Mouse (Mus musculus): Measurements from ENCODE around the gene Dock3. TPM values are rescaled to one million over a fixed set of nuclear protein-coding genes. Genes with fewer than 3 reads are reported as not detected.

The Dock3 gene
- polyA plus RNA-seq, 1 experiment from 2014 or later, result 0.64 TPM

DNA sequence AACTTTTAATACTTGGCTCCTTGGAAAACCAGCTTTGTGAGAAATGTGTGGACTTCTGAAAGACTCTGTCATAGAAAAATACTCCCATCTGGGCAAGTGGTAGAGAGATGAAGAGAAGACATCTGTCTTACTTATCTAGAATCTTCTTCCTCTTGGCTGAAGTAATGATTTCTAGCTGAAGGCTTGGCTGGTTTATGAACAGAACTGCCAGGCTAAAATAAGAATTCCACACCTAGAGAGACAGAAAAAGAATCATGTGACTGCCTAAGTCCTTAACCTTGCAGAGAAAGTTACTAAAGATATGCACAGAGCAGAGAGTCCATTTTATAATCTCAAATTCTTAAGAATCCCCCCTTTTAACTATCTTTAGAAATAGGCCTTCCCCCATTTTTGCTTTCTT, 276.2 kb downstream of the Dock3 start:
- H3K9ac ChIP-seq, result no peak overlapping the region
- no peaks in the 10 kb centered on the region for H3K36me3 ChIP-seq
- no peak overlapping the region for H3K4me3 ChIP-seq
- no peak overlapping the region for H3K4me2 ChIP-seq (replicated peaks)
- H3K4me1 ChIP-seq, result no peaks in the 10 kb centered on the region
- H3K9me3 ChIP-seq, result no peaks in the 10 kb centered on the region
- ATAC-seq (ENCODE audit: low FRiP score, low read depth), result no peak
- H3K27ac ChIP-seq, result no peak overlapping the region
- H3K27me3 ChIP-seq, result no peaks in the 10 kb centered on the region

DNA sequence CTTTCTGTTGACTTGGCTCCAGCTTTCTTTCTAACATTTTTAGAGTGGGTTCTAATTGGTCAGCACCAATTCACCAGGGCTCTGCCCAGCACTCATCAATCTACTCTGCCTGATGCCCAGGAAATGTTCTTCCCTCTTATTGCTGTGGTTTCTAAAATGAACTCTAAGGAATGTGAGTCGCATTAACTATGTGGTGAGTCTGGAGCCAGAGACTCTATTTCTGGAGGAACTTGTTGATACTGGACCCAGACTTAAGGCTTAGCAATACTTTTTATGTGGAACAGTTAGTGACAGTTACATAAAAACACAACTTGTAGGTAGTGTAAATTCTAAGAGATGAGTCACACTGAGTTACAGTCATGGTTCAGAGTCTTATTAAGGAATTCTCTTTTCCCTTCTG, 296.7 kb downstream of the Dock3 start:
- H3K27ac ChIP-seq, result no peak overlapping the region
- H3K27me3 ChIP-seq, result no peaks in the 10 kb centered on the region
- H3K9me3 ChIP-seq, result no peaks in the 10 kb centered on the region
- no peak overlapping the region for H3K4me3 ChIP-seq
- no peaks in the 10 kb centered on the region for H3K36me3 ChIP-seq
- 86% methylated on average over 1 of the region's 1 CpGs for WGBS
- H3K4me1 ChIP-seq, result no peaks in the 10 kb centered on the region
- no peak overlapping the region for H3K9ac ChIP-seq
- H3K4me2 ChIP-seq (replicated peaks), result no peak overlapping the region
- no peak for ATAC-seq (ENCODE audit: low FRiP score, low read depth)

- Histone ChIP-seq H3K36me3 (no peaks in the 10 kb centered on the region), H3K4me2 (replicated peaks) (no peak overlapping the region), H3K27me3 (no peaks in the 10 kb centered on the region), H3K4me3 (no peak overlapping the region), H3K4me1 (no peaks in the 10 kb centered on the region), H3K9ac (no peak overlapping the region), H3K27ac (no peak overlapping the region), H3K9me3 (no peaks in the 10 kb centered on the region)
- WGBS, result 84% methylated on average over 6 of the region's 6 CpGs
- no peak for ATAC-seq (ENCODE audit: low FRiP score, low read depth)
Measured at GRCm38 (mm10) chr9:106914878-106915277, 316.8 kb downstream of the Dock3 start.

- H3K9me3 ChIP-seq, result no peaks in the 10 kb centered on the region
- H3K27me3 ChIP-seq, result no peaks in the 10 kb centered on the region
- H3K4me1 ChIP-seq, result peaks cover 6% of the 10 kb centered on the region; the same call in 1 of the 2 replicates
- H3K9ac ChIP-seq, result no peak overlapping the region
- H3K27ac ChIP-seq, result no peak overlapping the region
- no peak overlapping the region for H3K4me3 ChIP-seq
- H3K4me2 ChIP-seq (replicated peaks), result no peak overlapping the region
- 9% methylated on average over 1 of the region's 1 CpGs for WGBS
- ATAC-seq (ENCODE audit: low FRiP score, low read depth), result no peak
- H3K36me3 ChIP-seq, result no peaks in the 10 kb centered on the region
Measured at GRCm38 (mm10) chr9:106913759-106914158, 317.9 kb downstream of the Dock3 start.

GRCm38 (mm10) chr9:106911624-106912023, 320.1 kb downstream of the Dock3 start:
- no peak overlapping the region for H3K4me3 ChIP-seq
- H3K9me3 ChIP-seq, result no peaks in the 10 kb centered on the region
- no peak overlapping the region for H3K27ac ChIP-seq
- 85% methylated on average over 1 of the region's 1 CpGs for WGBS
- no peak for ATAC-seq (ENCODE audit: low FRiP score, low read depth)
- no peaks in the 10 kb centered on the region for H3K36me3 ChIP-seq
- H3K4me2 ChIP-seq (replicated peaks), result no peak overlapping the region
- H3K4me1 ChIP-seq, result peaks cover 9% of the 10 kb centered on the region; the same call in 1 of the 2 replicates
- no peak overlapping the region for H3K9ac ChIP-seq
- H3K27me3 ChIP-seq, result no peaks in the 10 kb centered on the region

- Histone ChIP-seq H3K36me3 (no peaks in the 10 kb centered on the region), H3K9ac (no peak overlapping the region), H3K4me3 (no peak overlapping the region), H3K4me1 (peaks cover 9% of the 10 kb centered on the region; the same call in 1 of the 2 replicates), H3K27me3 (no peaks in the 10 kb centered on the region), H3K9me3 (no peaks in the 10 kb centered on the region), H3K27ac (peak overlapping the region; percentile 33; the same call in 1 of the 2 replicates), H3K4me2 (replicated peaks) (no peak overlapping the region)
- peak; percentile 72 for ATAC-seq (ENCODE audit: low FRiP score, low read depth)
- 16% methylated on average over 5 of the region's 5 CpGs for WGBS
Measured at GRCm38 (mm10) chr9:106908715-106909114, 323.0 kb downstream of the Dock3 start.

GRCm38 (mm10) chr9:106908174-106908573, 323.5 kb downstream of the Dock3 start:
- no peak overlapping the region for H3K4me2 ChIP-seq (replicated peaks)
- no peaks in the 10 kb centered on the region for H3K36me3 ChIP-seq
- no peak overlapping the region for H3K4me3 ChIP-seq
- H3K9ac ChIP-seq, result no peak overlapping the region
- ATAC-seq (ENCODE audit: low FRiP score, low read depth), result no peak
- H3K27me3 ChIP-seq, result no peaks in the 10 kb centered on the region
- no peak overlapping the region for H3K27ac ChIP-seq
- WGBS, result 77% methylated on average over 3 of the region's 3 CpGs
- no peaks in the 10 kb centered on the region for H3K9me3 ChIP-seq
- H3K4me1 ChIP-seq, result peaks cover 9% of the 10 kb centered on the region; the same call in 1 of the 2 replicates

DNA sequence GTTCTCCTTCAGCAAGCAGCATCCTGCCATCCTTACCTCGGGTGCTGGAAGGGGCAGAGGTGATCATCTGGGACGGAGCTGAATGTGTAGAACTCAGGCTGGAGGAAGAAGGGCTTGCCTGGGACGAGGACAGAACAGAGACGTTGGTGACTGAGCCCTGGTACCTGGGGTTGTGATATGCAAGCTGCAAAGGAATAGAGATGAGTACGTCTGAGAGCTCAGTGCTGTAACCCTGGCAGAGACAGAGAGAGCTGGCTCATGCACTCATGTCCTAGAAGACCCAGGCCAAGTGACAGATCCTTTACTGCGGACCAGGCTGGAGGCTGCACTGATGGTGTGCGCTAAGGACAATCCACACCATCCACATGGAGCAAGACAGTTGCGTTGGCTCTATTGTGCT, 325.1 kb downstream of the Dock3 start:
- H3K9me3 ChIP-seq, result no peaks in the 10 kb centered on the region
- ATAC-seq (ENCODE audit: low FRiP score, low read depth), result no peak
- no peaks in the 10 kb centered on the region for H3K36me3 ChIP-seq
- no peak overlapping the region for H3K4me2 ChIP-seq (replicated peaks)
- H3K4me3 ChIP-seq, result no peak overlapping the region
- H3K4me1 ChIP-seq, result peaks cover 9% of the 10 kb centered on the region; the same call in 1 of the 2 replicates
- no peaks in the 10 kb centered on the region for H3K27me3 ChIP-seq
- H3K27ac ChIP-seq, result no peak overlapping the region
- 88% methylated on average over 8 of the region's 8 CpGs for WGBS
- no peak overlapping the region for H3K9ac ChIP-seq

DNA sequence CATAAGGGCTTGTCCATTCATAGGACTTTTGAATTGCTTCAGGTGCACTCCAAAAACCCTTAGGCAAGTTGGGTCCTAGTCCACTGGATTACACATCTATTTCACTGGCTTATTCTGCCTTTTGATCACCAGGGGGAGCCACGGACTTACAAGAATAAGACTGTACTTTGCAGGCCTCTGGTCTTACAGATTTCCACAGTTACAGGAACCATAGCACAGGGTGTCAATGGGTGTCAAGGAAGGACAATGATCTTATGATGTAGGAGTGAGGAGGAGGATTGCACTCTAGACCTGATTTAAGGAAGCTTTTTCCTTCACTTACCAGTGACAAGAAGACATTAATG, 327.9 kb downstream of the Dock3 start:
- no peak for ATAC-seq (ENCODE audit: low FRiP score, low read depth)

DNA sequence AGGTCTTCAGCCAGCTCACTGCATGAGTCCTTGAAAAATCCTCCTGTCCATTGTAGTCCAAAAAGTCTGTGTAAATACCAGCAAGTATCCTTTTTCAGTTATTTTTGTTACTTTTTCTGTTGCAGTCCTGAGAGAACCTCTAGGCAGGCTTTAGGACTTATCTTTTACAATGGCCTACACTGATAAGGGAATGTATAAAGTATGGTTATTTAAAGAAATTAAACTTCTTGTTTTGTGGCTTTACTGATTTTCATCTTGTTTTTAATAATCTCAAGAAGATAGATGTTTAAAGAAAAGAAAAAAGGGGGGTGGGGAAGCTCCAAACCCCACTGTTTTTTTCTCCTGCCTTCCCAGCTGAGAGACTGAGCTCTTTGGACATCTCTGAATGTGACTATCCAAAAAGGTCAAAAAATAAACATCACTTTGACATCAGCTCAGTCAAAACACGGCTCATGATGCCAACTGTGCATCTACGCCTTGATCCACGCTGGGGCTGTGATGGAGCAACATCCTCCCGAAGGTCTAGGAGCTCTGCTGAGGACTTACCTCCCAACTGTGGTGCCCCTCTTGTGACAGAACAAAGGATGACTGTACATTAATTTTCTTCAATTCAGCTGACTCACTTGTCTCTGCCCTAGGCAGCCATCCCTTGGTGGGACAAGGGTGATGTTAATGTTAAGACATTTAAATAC, 328.5 kb downstream of the Dock3 start:
- Histone ChIP-seq H3K27ac (no peak overlapping the region), H3K36me3 (no peaks in the 10 kb centered on the region), H3K9me3 (no peaks in the 10 kb centered on the region), H3K4me1 (no peaks in the 10 kb centered on the region), H3K4me2 (replicated peaks) (no peak overlapping the region), H3K4me3 (no peak overlapping the region), H3K27me3 (no peaks in the 10 kb centered on the region), H3K9ac (no peak overlapping the region)
- no peak for ATAC-seq (ENCODE audit: low FRiP score, low read depth)
- 77% methylated on average over 4 of the region's 4 CpGs for WGBS

More for the DNA sequence above, 327.9 kb downstream of the Dock3 start:
- H3K9ac ChIP-seq, result no peak overlapping the region
- no peaks in the 10 kb centered on the region for H3K36me3 ChIP-seq
- 7% methylated on average over 1 of the region's 1 CpGs for whole genome bisulfite sequencing
- no peaks in the 10 kb centered on the region for H3K9me3 ChIP-seq
- no peak overlapping the region for H3K4me2 ChIP-seq (replicated peaks)
- peaks cover 3% of the 10 kb centered on the region; the same call in 1 of the 2 replicates for H3K4me1 ChIP-seq
- no peak overlapping the region for H3K4me3 ChIP-seq
- H3K27ac ChIP-seq, result no peak overlapping the region
- no peaks in the 10 kb centered on the region for H3K27me3 ChIP-seq

GRCm38 (mm10) chr9:106901596-106901995, 330.1 kb downstream of the Dock3 start:
- H3K4me2 ChIP-seq (replicated peaks), result no peak overlapping the region
- ATAC-seq (ENCODE audit: low FRiP score, low read depth), result no peak
- H3K27ac ChIP-seq, result no peak overlapping the region
- no peaks in the 10 kb centered on the region for H3K4me1 ChIP-seq
- 91% methylated on average over 7 of the region's 7 CpGs for WGBS
- H3K27me3 ChIP-seq, result no peaks in the 10 kb centered on the region
- no peaks in the 10 kb centered on the region for H3K36me3 ChIP-seq
- no peaks in the 10 kb centered on the region for H3K9me3 ChIP-seq
- no peak overlapping the region for H3K4me3 ChIP-seq
- H3K9ac ChIP-seq, result no peak overlapping the region

DNA sequence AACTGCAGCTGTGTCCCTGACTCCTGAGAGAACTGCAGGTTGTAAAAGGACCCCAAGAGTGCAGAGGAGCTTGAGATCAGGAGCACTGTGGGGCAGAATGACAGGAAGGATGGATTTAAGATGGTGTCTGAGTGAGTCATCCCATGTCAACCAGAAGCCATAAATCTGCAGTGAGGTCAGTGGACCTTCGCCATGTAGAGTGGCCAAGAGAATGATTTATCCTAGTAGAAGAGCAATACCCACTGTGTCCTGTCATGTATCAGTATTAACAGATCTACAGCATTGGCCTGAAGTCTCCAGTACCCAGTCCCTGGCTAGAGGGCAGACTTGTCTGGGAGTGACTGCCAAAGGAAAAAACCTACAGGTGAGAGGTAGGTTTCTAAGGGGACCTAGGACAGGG, 332.8 kb downstream of the Dock3 start:
- no peak for ATAC-seq (ENCODE audit: low FRiP score, low read depth)
- Histone ChIP-seq H3K27ac (no peak overlapping the region), H3K36me3 (no peaks in the 10 kb centered on the region), H3K4me2 (replicated peaks) (no peak overlapping the region), H3K9me3 (no peaks in the 10 kb centered on the region), H3K9ac (no peak overlapping the region), H3K4me3 (no peak overlapping the region), H3K27me3 (no peaks in the 10 kb centered on the region), H3K4me1 (no peaks in the 10 kb centered on the region)
- WGBS, result 67% methylated on average over 1 of the region's 1 CpGs

DNA sequence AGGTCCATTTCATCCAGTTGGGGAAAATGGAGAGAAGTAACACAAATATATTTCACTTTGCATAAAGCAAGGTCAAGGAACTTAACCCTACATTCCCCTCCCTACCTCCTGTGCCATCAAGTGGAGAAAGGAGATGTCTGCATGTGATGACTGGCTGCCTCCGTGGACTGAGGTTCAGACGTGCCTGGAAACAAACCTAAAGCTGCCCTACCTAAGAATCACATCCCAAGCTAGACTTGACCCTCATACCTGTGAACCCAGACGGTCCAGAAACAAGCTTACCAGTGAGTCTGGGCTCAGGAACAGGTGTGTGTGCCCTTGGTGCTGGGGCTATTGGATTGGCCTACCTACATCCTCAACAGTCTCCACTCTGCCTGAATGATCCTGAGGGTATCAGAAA, 338.4 kb downstream of the Dock3 start:
- Histone ChIP-seq H3K4me1 (peaks cover 33% of the 10 kb centered on the region), H3K27me3 (no peaks in the 10 kb centered on the region), H3K4me2 (replicated peaks) (peak overlapping the region; percentile 31), H3K9me3 (no peaks in the 10 kb centered on the region), H3K36me3 (peaks cover 23% of the 10 kb centered on the region), H3K9ac (no peak overlapping the region), H3K27ac (no peak overlapping the region), H3K4me3 (0 out of 2 replicates have a peak overlapping the region, but pooled peaks have one; percentile 0)
- no peak for ATAC-seq (ENCODE audit: low FRiP score, low read depth)
- WGBS, result 56% methylated on average over 3 of the region's 3 CpGs
